Mouse (Mus musculus): ENCODE measurements at regions not wholly inside any gene's neighbourhood (a gene's known extent, or its start where the extent isn't known, plus 50 kb on each side); places are given as distances from the start of the nearest gene placed in this dataset.

- DNase-seq (ENCODE audit: low read depth, low spot score), result no peak
Observed at GRCm38 (mm10) chr8:44838431-44838830, 96.8 kb upstream of the Fat1 start.

- DNase-seq (ENCODE audit: low read depth, low spot score), result peak; percentile 6
Observed at GRCm38 (mm10) chr8:44839504-44840209, 95.6 kb upstream of the Fat1 start.

GRCm38 (mm10) chr8:44840646-44841045 is 94.6 kb upstream of the Fat1 start:
- DNase-seq (ENCODE audit: low read depth, low spot score), result no peak

DNA sequence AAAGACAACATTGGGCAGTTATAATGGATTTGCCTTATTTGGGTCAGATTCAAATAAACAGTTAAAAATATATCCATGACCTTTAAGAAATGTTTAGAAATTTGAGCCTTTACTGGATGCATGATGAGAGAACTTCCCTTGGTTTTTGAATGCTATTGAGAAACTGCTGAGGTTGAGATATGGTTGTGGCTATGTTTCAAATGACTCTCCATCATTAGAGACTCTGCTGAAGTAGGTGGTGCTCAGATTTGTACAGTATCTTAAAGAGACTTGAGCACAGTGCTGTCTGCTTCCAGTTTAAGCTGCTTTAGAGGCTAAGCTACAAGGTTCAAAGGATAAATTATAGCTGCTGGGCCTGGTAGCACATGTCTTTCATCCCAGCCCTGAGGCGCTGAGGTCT is 90.9 kb upstream of the Fat1 start:
- DNase-seq (ENCODE audit: low read depth, low spot score), result no peak

DNA sequence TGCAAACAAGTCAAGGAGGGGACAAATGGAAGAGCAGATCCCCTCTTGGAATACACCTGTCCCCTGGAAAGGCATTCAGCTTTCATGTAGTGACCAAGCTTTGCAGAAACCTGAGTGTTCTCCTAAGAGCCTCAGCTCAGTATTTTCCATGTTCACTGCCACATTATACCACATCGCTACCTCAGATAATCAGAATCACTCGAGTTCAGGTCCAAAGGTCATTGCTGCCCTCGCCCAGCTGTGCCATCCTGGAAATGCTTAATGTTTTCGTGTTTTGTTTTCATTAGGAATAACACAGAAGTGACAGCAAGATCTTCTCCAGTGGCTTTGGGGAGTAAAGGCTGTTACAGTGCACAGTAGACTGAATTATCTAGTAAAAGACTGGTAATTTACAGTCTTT is 83.0 kb upstream of the Fat1 start:
- no peak for DNase-seq (ENCODE audit: low read depth, low spot score)

DNA sequence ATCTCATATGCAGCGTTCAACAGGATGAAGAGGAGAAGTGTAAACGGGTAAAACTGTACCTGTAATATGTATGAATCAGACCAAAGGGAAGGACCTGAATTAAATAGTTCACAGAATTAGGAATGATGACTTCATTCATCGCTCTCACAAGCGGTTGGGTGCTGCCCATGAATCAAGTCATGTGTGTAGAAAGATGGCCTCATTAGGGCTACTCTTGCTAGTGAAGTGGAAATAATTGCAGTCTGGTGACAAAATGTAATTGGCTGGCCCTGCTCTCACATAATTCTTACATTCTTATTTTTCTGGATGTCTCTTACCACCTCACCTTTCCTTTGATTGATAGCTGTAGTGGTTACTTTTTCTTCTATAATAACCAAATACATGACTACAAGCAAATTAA is 80.1 kb upstream of the Fat1 start:
- DNase-seq (ENCODE audit: low read depth, low spot score), result no peak

GRCm38 (mm10) chr8:44867202-44867601 is 68.0 kb upstream of the Fat1 start:
- DNase-seq (ENCODE audit: low read depth, low spot score), result no peak

DNA sequence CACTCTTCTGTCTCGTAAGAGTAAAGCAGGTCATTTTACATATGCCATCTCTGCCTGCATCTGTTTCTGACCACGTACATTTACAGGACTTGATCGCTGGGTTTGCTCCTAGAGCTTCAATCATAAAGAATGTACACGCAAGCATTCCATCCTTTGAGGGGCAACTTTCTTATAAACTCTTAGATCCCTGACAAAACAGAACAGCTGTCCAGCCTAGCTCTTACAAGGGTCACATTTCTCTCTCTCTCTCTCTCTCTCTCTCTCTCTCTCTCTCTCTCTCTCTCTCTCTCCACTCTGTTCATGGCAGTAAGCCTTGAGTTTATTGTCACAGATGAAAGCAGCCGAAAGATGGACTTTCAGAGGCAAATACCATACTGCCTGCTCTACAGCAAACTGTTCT is 67.6 kb upstream of the Fat1 start:
- DNase-seq (ENCODE audit: low read depth, low spot score), result no peak

- DNase-seq (ENCODE audit: low read depth, low spot score), result no peak
Observed at GRCm38 (mm10) chr8:44877066-44877465, 58.2 kb upstream of the Fat1 start.

GRCm38 (mm10) chr8:44878208-44878607 is 57.0 kb upstream of the Fat1 start:
- no peak for DNase-seq (ENCODE audit: low read depth, low spot score)

DNA sequence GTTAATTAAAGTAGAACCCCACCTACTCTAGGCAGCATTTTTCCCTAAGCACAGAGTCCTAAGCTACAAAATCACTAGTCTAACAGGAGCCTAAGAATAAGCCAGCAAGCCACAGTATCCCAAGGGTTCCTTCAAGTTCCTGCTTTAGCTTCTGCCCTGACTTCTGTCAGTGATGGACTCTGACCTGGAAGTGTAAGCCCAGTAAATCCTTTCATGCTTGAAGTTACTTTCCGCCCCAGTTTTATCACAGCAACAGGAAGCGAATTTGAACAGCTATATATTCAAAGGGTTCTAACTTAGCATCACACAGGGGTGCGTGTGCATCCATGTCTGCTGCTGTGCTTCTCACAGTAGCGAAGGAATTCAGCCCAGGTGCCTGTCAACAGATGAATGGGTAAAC is 56.1 kb upstream of the Fat1 start:
- DNase-seq (ENCODE audit: low read depth, low spot score), result no peak

DNA sequence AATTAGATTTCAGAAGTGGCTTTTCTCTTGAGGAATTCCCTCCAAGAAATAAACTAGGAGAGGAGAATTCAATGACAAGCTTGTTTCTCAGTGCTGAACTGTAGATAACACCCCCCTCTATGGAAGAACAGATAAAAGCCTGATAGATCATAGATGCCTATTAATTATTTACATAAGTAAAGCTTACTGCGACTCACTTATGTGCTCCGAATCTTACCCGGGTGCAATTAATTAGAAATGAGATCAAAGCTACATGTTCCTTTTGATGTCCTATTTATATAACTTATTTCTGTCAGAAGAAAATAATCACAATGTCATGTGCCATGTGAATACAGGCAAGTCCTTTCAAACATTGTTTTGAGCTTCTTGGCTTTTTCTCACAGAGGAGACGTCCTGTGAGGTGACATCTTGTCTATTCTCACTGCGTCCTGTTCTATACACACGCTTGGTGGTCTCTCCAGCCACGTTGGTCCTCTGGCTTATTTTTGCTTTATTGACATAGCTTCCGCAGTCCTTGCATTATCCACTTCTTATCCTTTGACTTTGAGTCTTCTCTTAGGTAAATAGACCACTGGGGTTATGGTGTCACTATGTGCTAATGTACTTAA is 50.7 kb upstream of the Fat1 start:
- DNase-seq (ENCODE audit: low read depth, low spot score), result no peak
